Mouse (Mus musculus): ENCODE results near the gene Satb1. TPM values are rescaled to one million over a fixed set of nuclear protein-coding genes. Genes with fewer than 3 reads are reported as not detected.

The Satb1 gene
- polyA plus RNA-seq, 1 experiment from 2014 or later, result 0.81 TPM

GRCm38 (mm10) chr17:51831121-51831701, 1.9 kb downstream of the Satb1 start:
- Histone ChIP-seq H3K27me3 (ENCODE audit: control insufficient read depth, insufficient read depth, low read depth, low read length) (peaks cover 51% of the 10 kb centered on the region), H3K4me3 (ENCODE audit: low read depth, low read length) (peak overlapping the region; percentile 63), H3K4me1 (ENCODE audit: control insufficient read depth, low read depth, low read length) (no peaks in the 10 kb centered on the region), H3K9ac (ENCODE audit: low read depth, low read length) (no peak overlapping the region; the same call in 1 of the 2 replicates), H3K27ac (ENCODE audit: low read length) (no peak overlapping the region), H3K36me3 (ENCODE audit: control insufficient read depth, insufficient read depth) (no peaks in the 10 kb centered on the region), H3K9me3 (replicated peaks; ENCODE audit: control insufficient read depth, low read length) (no peaks in the 10 kb centered on the region), H3K4me2 (ENCODE audit: low read depth, low read length) (peak overlapping the region; percentile 68)
- ATAC-seq (ENCODE audit: low read depth), result 0 out of 2 replicates have a peak, but pooled peaks have one; percentile 11
- 11% methylated on average over 14 of the region's 14 CpGs for WGBS (ENCODE audit: insufficient replicate concordance)

GRCm38 (mm10) chr17:51829436-51829835, 3.7 kb downstream of the Satb1 start:
- H3K4me1 ChIP-seq (ENCODE audit: control insufficient read depth, low read depth, low read length), result no peaks in the 10 kb centered on the region
- H3K9ac ChIP-seq (ENCODE audit: low read depth, low read length), result no peak overlapping the region
- H3K27ac ChIP-seq (ENCODE audit: low read length), result no peak overlapping the region
- no peak overlapping the region for H3K4me2 ChIP-seq (ENCODE audit: low read depth, low read length)
- no peak for ATAC-seq (ENCODE audit: low read depth)
- H3K4me3 ChIP-seq (ENCODE audit: low read depth, low read length), result no peak overlapping the region
- no peaks in the 10 kb centered on the region for H3K36me3 ChIP-seq (ENCODE audit: control insufficient read depth, insufficient read depth)
- H3K27me3 ChIP-seq (ENCODE audit: control insufficient read depth, insufficient read depth, low read depth, low read length), result peaks cover 42% of the 10 kb centered on the region
- no peaks in the 10 kb centered on the region for H3K9me3 ChIP-seq (replicated peaks; ENCODE audit: control insufficient read depth, low read length)

- Histone ChIP-seq H3K9me3 (replicated peaks; ENCODE audit: control insufficient read depth, low read length) (no peaks in the 10 kb centered on the region), H3K4me2 (ENCODE audit: low read depth, low read length) (no peak overlapping the region), H3K9ac (ENCODE audit: low read depth, low read length) (no peak overlapping the region), H3K4me1 (ENCODE audit: control insufficient read depth, low read depth, low read length) (no peaks in the 10 kb centered on the region), H3K4me3 (ENCODE audit: low read depth, low read length) (no peak overlapping the region), H3K36me3 (ENCODE audit: control insufficient read depth, insufficient read depth) (no peaks in the 10 kb centered on the region), H3K27ac (ENCODE audit: low read length) (no peak overlapping the region), H3K27me3 (ENCODE audit: control insufficient read depth, insufficient read depth, low read depth, low read length) (peaks cover 30% of the 10 kb centered on the region)
- no peak for ATAC-seq (ENCODE audit: low read depth)
- 50% methylated on average over 8 of the region's 8 CpGs for WGBS (ENCODE audit: insufficient replicate concordance)
These were observed 5.1 kb downstream of the Satb1 start for GRCm38 (mm10) chr17:51827922-51828410.

- peaks cover 15% of the 10 kb centered on the region for H3K27me3 ChIP-seq (ENCODE audit: control insufficient read depth, insufficient read depth, low read depth, low read length)
- ATAC-seq (ENCODE audit: low read depth), result no peak
- no peak overlapping the region for H3K27ac ChIP-seq (ENCODE audit: low read length)
- no peak overlapping the region for H3K4me2 ChIP-seq (ENCODE audit: low read depth, low read length)
- H3K4me3 ChIP-seq (ENCODE audit: low read depth, low read length), result no peak overlapping the region
- no peak overlapping the region for H3K9ac ChIP-seq (ENCODE audit: low read depth, low read length)
- 56% methylated on average over 4 of the region's 4 CpGs for WGBS (ENCODE audit: insufficient replicate concordance)
- no peaks in the 10 kb centered on the region for H3K4me1 ChIP-seq (ENCODE audit: control insufficient read depth, low read depth, low read length)
- H3K9me3 ChIP-seq (replicated peaks; ENCODE audit: control insufficient read depth, low read length), result no peaks in the 10 kb centered on the region
- no peaks in the 10 kb centered on the region for H3K36me3 ChIP-seq (ENCODE audit: control insufficient read depth, insufficient read depth)
These were observed 6.6 kb downstream of the Satb1 start for GRCm38 (mm10) chr17:51826461-51826860.

GRCm38 (mm10) chr17:51814301-51814700, 18.8 kb downstream of the Satb1 start:
- Histone ChIP-seq H3K4me2 (ENCODE audit: low read depth, low read length) (peak overlapping the region; percentile 80; the same call in 1 of the 2 replicates), H3K27me3 (ENCODE audit: control insufficient read depth, insufficient read depth, low read depth, low read length) (peaks cover 27% of the 10 kb centered on the region), H3K9me3 (replicated peaks; ENCODE audit: control insufficient read depth, low read length) (no peaks in the 10 kb centered on the region), H3K4me1 (ENCODE audit: control insufficient read depth, low read depth, low read length) (no peaks in the 10 kb centered on the region; the same call in 1 of the 2 replicates), H3K4me3 (ENCODE audit: low read depth, low read length) (no peak overlapping the region), H3K27ac (ENCODE audit: low read length) (no peak overlapping the region), H3K36me3 (ENCODE audit: control insufficient read depth, insufficient read depth) (no peaks in the 10 kb centered on the region), H3K9ac (ENCODE audit: low read depth, low read length) (no peak overlapping the region)
- WGBS (ENCODE audit: insufficient replicate concordance), result 6% methylated on average over 6 of the region's 6 CpGs
- ATAC-seq (ENCODE audit: low read depth), result 0 out of 2 replicates have a peak, but pooled peaks have one; percentile 27

GRCm38 (mm10) chr17:51813784-51814120, 19.3 kb downstream of the Satb1 start:
- H3K4me1 ChIP-seq (ENCODE audit: control insufficient read depth, low read depth, low read length), result no peaks in the 10 kb centered on the region; the same call in 1 of the 2 replicates
- no peak for ATAC-seq (ENCODE audit: low read depth)
- H3K9me3 ChIP-seq (replicated peaks; ENCODE audit: control insufficient read depth, low read length), result no peaks in the 10 kb centered on the region
- H3K4me3 ChIP-seq (ENCODE audit: low read depth, low read length), result peak overlapping the region; percentile 65
- no peaks in the 10 kb centered on the region for H3K36me3 ChIP-seq (ENCODE audit: control insufficient read depth, insufficient read depth)
- H3K27me3 ChIP-seq (ENCODE audit: control insufficient read depth, insufficient read depth, low read depth, low read length), result peaks cover 27% of the 10 kb centered on the region
- no peak overlapping the region for H3K27ac ChIP-seq (ENCODE audit: low read length)
- H3K4me2 ChIP-seq (ENCODE audit: low read depth, low read length), result peak overlapping the region; percentile 80
- H3K9ac ChIP-seq (ENCODE audit: low read depth, low read length), result no peak overlapping the region; the same call in 1 of the 2 replicates
- 1% methylated on average over 6 of the region's 6 CpGs for WGBS (ENCODE audit: insufficient replicate concordance)

GRCm38 (mm10) chr17:51812942-51813783, 19.9 kb downstream of the Satb1 start:
- Histone ChIP-seq H3K4me3 (ENCODE audit: low read depth, low read length) (peak overlapping the region; percentile 65), H3K27ac (ENCODE audit: low read length) (no peak overlapping the region)
- under 1% methylated on average over 79 of the region's 115 CpGs for WGBS (ENCODE audit: insufficient replicate concordance)

GRCm38 (mm10) chr17:51812261-51812941, 20.7 kb downstream of the Satb1 start:
- Histone ChIP-seq H3K36me3 (ENCODE audit: control insufficient read depth, insufficient read depth) (no peaks in the 10 kb centered on the region), H3K27me3 (ENCODE audit: control insufficient read depth, insufficient read depth, low read depth, low read length) (peaks cover 27% of the 10 kb centered on the region), H3K4me2 (ENCODE audit: low read depth, low read length) (peak overlapping the region; percentile 80), H3K4me3 (ENCODE audit: low read depth, low read length) (peak overlapping the region; percentile 65), H3K9me3 (replicated peaks; ENCODE audit: control insufficient read depth, low read length) (no peaks in the 10 kb centered on the region), H3K27ac (ENCODE audit: low read length) (no peak overlapping the region; the same call in 1 of the 2 replicates), H3K4me1 (ENCODE audit: control insufficient read depth, low read depth, low read length) (no peaks in the 10 kb centered on the region; the same call in 1 of the 2 replicates), H3K9ac (ENCODE audit: low read depth, low read length) (peak overlapping the region; percentile 51)
- ATAC-seq (ENCODE audit: low read depth), result no peak
- under 1% methylated on average over 33 of the region's 48 CpGs for WGBS (ENCODE audit: insufficient replicate concordance)

More at GRCm38 (mm10) chr17:51812942-51813783, 19.9 kb downstream of the Satb1 start:
- ATAC-seq (ENCODE audit: low read depth), result peak; percentile 45
- H3K4me1 ChIP-seq (ENCODE audit: control insufficient read depth, low read depth, low read length), result no peaks in the 10 kb centered on the region; the same call in 1 of the 2 replicates
- no peaks in the 10 kb centered on the region for H3K36me3 ChIP-seq (ENCODE audit: control insufficient read depth, insufficient read depth)
- peak overlapping the region; percentile 80 for H3K4me2 ChIP-seq (ENCODE audit: low read depth, low read length)
- peaks cover 27% of the 10 kb centered on the region for H3K27me3 ChIP-seq (ENCODE audit: control insufficient read depth, insufficient read depth, low read depth, low read length)
- H3K9ac ChIP-seq (ENCODE audit: low read depth, low read length), result peak overlapping the region; percentile 51
- H3K9me3 ChIP-seq (replicated peaks; ENCODE audit: control insufficient read depth, low read length), result no peaks in the 10 kb centered on the region
